Mouse (Mus musculus) midbrain, embryonic 16.5 days (tissue): ENCODE measurements around the gene Cnnm3. TPM values are rescaled to one million over a fixed set of nuclear protein-coding genes. Genes with fewer than 3 reads are reported as not detected.

Experiments
- ATAC-seq: fragments of 200-750 bp; cut with Nextera tagmentation; 2 replicates; pipeline ENCODE4 v1.8.0; 2017; ENCODE audit warnings: moderate TSS enrichment
- H3K27ac ChIP-seq: fragments of 300-500 bp; sonication (generic); 2 replicates; pipeline ENCODE4 v1.5.1; 2014; ENCODE audit warnings: mild to moderate bottlenecking, low read length, mixed read lengths
- H3K27me3 ChIP-seq: fragments of 300-500 bp; sonication (generic); 2 replicates; pipeline ENCODE4 v1.6.1; 2014; ENCODE audit warnings: low read depth, low read length, mixed read lengths; ENCODE audit not compliant: control insufficient read depth, insufficient read depth
- H3K36me3 ChIP-seq: fragments of 300-500 bp; sonication (generic); 2 replicates; pipeline ENCODE4 v1.6.1; 2014; ENCODE audit warnings: mild to moderate bottlenecking, low read length, moderate library complexity, mixed read lengths; ENCODE audit not compliant: control insufficient read depth, insufficient read depth
- H3K4me1 ChIP-seq: fragments of 300-500 bp; sonication (generic); 2 replicates; pipeline ENCODE4 v1.6.1; 2014; ENCODE audit warnings: mild to moderate bottlenecking, low read length, mixed read lengths; ENCODE audit not compliant: control insufficient read depth, insufficient read depth
- H3K4me2 ChIP-seq: fragments of 300-500 bp; sonication (generic); 2 replicates; pipeline ENCODE4 v1.6.1; 2014; ENCODE audit warnings: mild to moderate bottlenecking, low read length, mixed read lengths
- H3K4me3 ChIP-seq: fragments of 300-500 bp; sonication (generic); 2 replicates; pipeline ENCODE4 v1.5.1; 2014; ENCODE audit warnings: low read depth, mild to moderate bottlenecking, low read length, moderate library complexity, mixed read lengths
- H3K9ac ChIP-seq: fragments of 300-500 bp; sonication (generic); 2 replicates; pipeline ENCODE4 v1.6.1; 2014; ENCODE audit warnings: low read depth, low read length, mixed read lengths
- H3K9me3 ChIP-seq: fragments of 300-500 bp; sonication (generic); replicated peaks from 2 replicates; pipeline ENCODE4 v1.6.1; 2014; ENCODE audit warnings: mild to moderate bottlenecking, low read length, mixed read lengths; ENCODE audit not compliant: control insufficient read depth, poor library complexity, severe bottlenecking
- WGBS: fragments of 180-500 bp; shearing (Covaris S2); extraction: QIAGEN DNeasy Blood & Tissue Kit; methylation state at CpG from one replicate; pipeline ENCODE4 v1.1.7; 2014; 5-methylcytosine and 5-hydroxymethylcytosine counted together
- polyA plus RNA-seq: library from polyadenylated mRNA; unstranded; fragments of >200 nt; fragmentation: Nextera tagmentation; extraction: Ambion mirVana; gene quantifications from 2 replicates; pipeline ENCODE4 v1.2.1, GENCODE M21; 2015

Cnnm3 gene
- polyA plus RNA-seq, 1 experiment from 2014 or later: 4.2 TPM

DNA sequence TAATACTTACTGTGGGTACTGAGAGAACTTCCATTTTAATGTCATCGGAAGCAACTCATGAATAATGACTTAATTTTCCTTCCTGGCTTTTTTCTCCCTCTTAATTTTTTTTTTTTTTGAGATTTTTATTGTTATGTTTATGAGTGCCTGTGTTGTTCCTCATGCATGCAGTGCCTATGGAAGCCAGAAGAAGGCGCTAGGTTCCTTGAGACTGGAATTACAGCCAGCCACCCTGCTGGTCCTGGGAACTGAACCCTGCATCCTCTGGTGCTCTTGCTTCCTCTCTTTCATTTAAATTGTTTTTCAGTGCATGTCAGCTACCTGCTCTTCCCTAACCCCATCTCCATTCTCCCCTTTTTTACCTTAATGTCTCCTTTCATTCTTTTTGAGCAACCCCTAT lies 2.1 kb downstream of the Cnnm3 start:
- no peak overlapping the region for H3K27ac ChIP-seq
- peak overlapping the region; percentile 84 for H3K4me2 ChIP-seq
- ATAC-seq: no peak
- no peaks in the 10 kb centered on the region for H3K27me3 ChIP-seq
- H3K9ac ChIP-seq: no peak overlapping the region
- H3K4me1 ChIP-seq: peaks cover 30% of the 10 kb centered on the region
- H3K4me3 ChIP-seq: peak overlapping the region; percentile 94
- 35% methylated on average over 2 of the region's 2 CpGs for WGBS
- no peaks in the 10 kb centered on the region; the same call in 1 of the 2 replicates for H3K36me3 ChIP-seq
- H3K9me3 ChIP-seq: no peaks in the 10 kb centered on the region

- WGBS: 84% methylated on average over 3 of the region's 3 CpGs
- Histone ChIP-seq H3K9me3 (no peaks in the 10 kb centered on the region), H3K36me3 (peaks cover 19% of the 10 kb centered on the region)
These were observed 6.6 kb downstream of the Cnnm3 start for GRCm38 (mm10) chr1:36518259-36518658.

GRCm38 (mm10) chr1:36519626-36520025 lies 8.0 kb downstream of the Cnnm3 start:
- Histone ChIP-seq H3K36me3 (peaks cover 24% of the 10 kb centered on the region), H3K27me3 (no peaks in the 10 kb centered on the region), H3K4me2 (no peak overlapping the region), H3K4me3 (no peak overlapping the region), H3K4me1 (peaks cover 13% of the 10 kb centered on the region), H3K27ac (no peak overlapping the region), H3K9ac (no peak overlapping the region), H3K9me3 (no peaks in the 10 kb centered on the region)
- 83% methylated on average over 11 of the region's 11 CpGs for WGBS
- no peak for ATAC-seq

More at GRCm38 (mm10) chr1:36518259-36518658, 6.6 kb downstream of the Cnnm3 start:
- H3K4me3 ChIP-seq: no peak overlapping the region
- peaks cover 27% of the 10 kb centered on the region for H3K4me1 ChIP-seq
- no peak overlapping the region for H3K9ac ChIP-seq
- ATAC-seq: no peak
- H3K4me2 ChIP-seq: no peak overlapping the region
- H3K27me3 ChIP-seq: no peaks in the 10 kb centered on the region
- H3K27ac ChIP-seq: no peak overlapping the region

DNA sequence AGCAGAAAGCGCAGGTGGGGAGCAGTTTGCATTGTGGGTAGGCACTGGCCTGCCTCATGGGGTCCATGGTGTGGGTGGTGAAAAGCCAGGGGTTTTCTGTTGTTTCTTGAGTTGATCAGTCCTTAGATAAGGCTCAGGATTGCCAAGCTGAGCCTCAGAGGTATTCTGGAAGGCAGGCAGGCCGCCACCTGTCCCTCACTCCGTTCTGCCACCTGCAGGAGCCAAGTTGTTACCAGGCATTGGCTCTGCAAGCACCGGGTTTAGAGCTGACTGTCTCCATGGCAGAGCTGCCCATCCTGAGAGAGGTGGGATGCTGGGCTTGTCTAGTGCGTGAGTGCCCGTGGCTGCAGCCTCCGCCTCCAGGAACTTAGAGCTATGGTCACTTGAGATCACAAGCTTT lies 10.5 kb downstream of the Cnnm3 start:
- Histone ChIP-seq H3K9me3 (no peaks in the 10 kb centered on the region), H3K9ac (no peak overlapping the region), H3K4me2 (no peak overlapping the region), H3K36me3 (peaks cover 38% of the 10 kb centered on the region), H3K27ac (no peak overlapping the region), H3K4me1 (0 out of 2 replicates have a peak, but pooled peaks cover 3% of the 10 kb centered on the region), H3K27me3 (no peaks in the 10 kb centered on the region), H3K4me3 (no peak overlapping the region)
- no peak for ATAC-seq
- 96% methylated on average over 7 of the region's 7 CpGs for WGBS

DNA sequence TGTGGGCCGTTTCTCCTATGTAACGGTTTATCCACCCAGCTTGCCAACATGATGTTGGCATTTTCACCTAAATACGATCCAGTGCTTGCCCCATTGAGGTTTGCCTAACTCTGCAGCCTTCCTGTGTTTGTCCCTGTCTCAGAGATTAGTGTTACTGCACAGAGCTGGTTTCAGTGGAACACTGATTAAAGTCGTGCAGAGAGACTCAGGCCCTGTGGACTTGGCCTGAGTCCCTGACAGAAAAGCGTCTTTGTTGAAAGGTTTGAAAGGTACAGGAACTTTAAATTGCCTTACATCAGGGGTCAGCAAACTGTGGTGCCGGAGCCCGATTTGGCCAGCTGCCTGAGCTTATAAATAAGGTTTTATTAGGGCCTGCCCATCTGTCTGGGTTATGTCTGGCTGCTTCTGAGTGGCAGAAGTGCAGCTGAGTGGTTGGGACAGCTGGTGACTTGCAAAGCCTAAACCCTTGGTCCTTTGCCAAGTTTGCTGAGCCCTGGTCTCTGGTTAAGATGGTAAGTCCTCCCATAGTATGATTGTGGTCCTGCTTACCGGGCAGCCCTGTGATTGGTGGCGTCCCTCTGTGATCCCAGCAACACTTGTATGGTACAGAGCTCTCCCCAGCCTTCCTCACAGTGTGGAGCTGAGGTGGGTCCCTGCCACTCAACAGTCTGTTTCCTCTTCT lies 11.8 kb downstream of the Cnnm3 start:
- H3K4me2 ChIP-seq: no peak overlapping the region
- 53% methylated on average over 9 of the region's 9 CpGs for WGBS
- no peaks in the 10 kb centered on the region for H3K9me3 ChIP-seq
- H3K4me1 ChIP-seq: no peaks in the 10 kb centered on the region
- H3K27me3 ChIP-seq: no peaks in the 10 kb centered on the region
- ATAC-seq: peak; percentile 49; the same call in 1 of the 2 replicates
- no peak overlapping the region for H3K4me3 ChIP-seq
- no peak overlapping the region for H3K27ac ChIP-seq
- H3K9ac ChIP-seq: no peak overlapping the region
- H3K36me3 ChIP-seq: peaks cover 38% of the 10 kb centered on the region

DNA sequence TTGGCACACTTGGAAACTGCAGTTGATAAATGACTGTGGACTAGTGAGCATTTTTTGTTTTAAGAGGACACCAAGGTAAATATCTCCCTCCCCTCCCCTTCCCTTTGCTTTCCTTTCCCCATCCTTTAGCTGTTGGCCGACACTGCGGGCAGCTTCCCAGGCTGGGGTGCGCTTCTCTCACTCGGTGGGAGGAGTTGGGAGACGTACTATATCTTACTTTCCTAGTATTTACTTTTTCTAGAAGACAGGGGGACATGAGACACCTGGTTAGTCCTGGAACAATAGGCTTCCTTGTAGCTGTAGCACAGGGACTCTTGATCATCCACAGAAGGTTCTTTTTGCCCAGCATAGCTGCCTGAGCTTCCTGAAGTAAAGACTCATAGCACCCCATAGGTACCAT lies 12.4 kb downstream of the Cnnm3 start:
- Histone ChIP-seq H3K27ac (no peak overlapping the region), H3K4me1 (no peaks in the 10 kb centered on the region), H3K36me3 (peaks cover 38% of the 10 kb centered on the region), H3K4me3 (no peak overlapping the region), H3K9me3 (no peaks in the 10 kb centered on the region), H3K4me2 (no peak overlapping the region), H3K27me3 (no peaks in the 10 kb centered on the region), H3K9ac (no peak overlapping the region)
- WGBS: 94% methylated on average over 5 of the region's 5 CpGs
- ATAC-seq: no peak

DNA sequence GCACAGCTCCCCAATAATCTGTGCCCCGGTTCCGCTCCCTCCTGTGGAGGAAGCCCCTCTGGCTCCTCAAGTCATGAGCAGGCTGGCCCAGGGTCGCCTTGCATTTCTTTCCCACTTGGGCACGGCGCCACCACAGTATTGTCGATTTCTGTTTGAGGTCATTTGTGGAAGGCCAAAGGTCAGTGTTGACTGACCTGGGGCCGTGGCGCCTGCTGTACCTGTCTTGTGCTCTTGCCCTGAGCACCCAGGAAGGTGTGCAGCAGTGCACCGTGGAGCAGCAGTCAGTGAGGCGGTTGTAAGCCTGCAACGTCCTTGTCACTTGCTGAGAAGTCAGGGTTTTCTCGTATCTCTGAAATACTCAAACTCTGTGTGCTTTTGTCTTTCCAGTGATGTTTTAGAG lies 14.1 kb downstream of the Cnnm3 start:
- ATAC-seq: no peak
- Histone ChIP-seq H3K36me3 (peaks cover 36% of the 10 kb centered on the region), H3K4me1 (no peaks in the 10 kb centered on the region), H3K4me2 (no peak overlapping the region), H3K9ac (no peak overlapping the region), H3K27me3 (no peaks in the 10 kb centered on the region), H3K4me3 (no peak overlapping the region), H3K9me3 (no peaks in the 10 kb centered on the region), H3K27ac (no peak overlapping the region)
- 94% methylated on average over 12 of the region's 12 CpGs for WGBS

GRCm38 (mm10) chr1:36526903-36527302 lies 15.2 kb downstream of the Cnnm3 start:
- no peak overlapping the region for H3K9ac ChIP-seq
- no peak overlapping the region for H3K27ac ChIP-seq
- 93% methylated on average over 10 of the region's 10 CpGs for WGBS
- H3K4me3 ChIP-seq: no peak overlapping the region
- no peaks in the 10 kb centered on the region for H3K4me1 ChIP-seq
- peaks cover 24% of the 10 kb centered on the region for H3K36me3 ChIP-seq
- ATAC-seq: no peak
- H3K27me3 ChIP-seq: no peaks in the 10 kb centered on the region
- no peak overlapping the region for H3K4me2 ChIP-seq
- H3K9me3 ChIP-seq: no peaks in the 10 kb centered on the region

- H3K4me2 ChIP-seq: no peak overlapping the region
- H3K4me1 ChIP-seq: no peaks in the 10 kb centered on the region
- H3K27me3 ChIP-seq: no peaks in the 10 kb centered on the region
- no peak overlapping the region for H3K27ac ChIP-seq
- no peak for ATAC-seq
- peaks cover 21% of the 10 kb centered on the region for H3K36me3 ChIP-seq
- 11% methylated on average over 1 of the region's 1 CpGs for WGBS
- H3K9ac ChIP-seq: no peak overlapping the region
- H3K9me3 ChIP-seq: no peaks in the 10 kb centered on the region
- H3K4me3 ChIP-seq: no peak overlapping the region
These were observed 16.7 kb downstream of the Cnnm3 start for GRCm38 (mm10) chr1:36528351-36528750.
